Mouse (Mus musculus): ENCODE measurements around the gene Ctdnep1.

DNA sequence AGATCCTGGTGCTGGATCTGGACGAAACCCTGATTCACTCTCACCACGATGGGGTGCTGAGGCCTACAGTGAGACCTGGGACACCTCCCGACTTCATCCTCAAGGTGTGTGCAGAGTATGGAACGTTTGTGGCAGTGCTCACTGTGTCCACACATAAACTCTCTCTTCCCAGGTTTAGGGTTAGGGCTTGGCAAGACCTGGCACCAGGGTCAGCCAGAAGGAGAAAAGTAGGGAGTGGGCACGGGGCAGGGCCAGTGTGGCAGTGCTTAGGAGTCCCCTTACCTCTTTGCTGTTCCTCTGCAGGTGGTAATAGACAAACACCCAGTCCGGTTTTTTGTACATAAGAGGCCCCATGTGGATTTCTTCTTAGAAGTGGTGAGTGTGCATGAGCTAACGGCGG, 3.5 kb downstream of the Ctdnep1 start:
- TF ChIP-seq CTCF (IDR thresholded peaks at IDR 0.05; ENCODE audit: insufficient read depth, low read depth, low read length) (no peak), POLR2A (IDR thresholded peaks at IDR 0.05; ENCODE audit: insufficient read depth, low read depth, low read length) (no peak)
